Mouse (Mus musculus) monocyte, adult 5-6 weeks (primary cell): ENCODE measurements around the gene Fam160a1. TPM values are rescaled to one million over a fixed set of nuclear protein-coding genes. Genes with fewer than 3 reads are reported as not detected.

ENCODE experiments used
- ATAC-seq: fragments of 153-309, 156-312 bp; replicated peaks from 2 replicates; pipeline ENCODE4 v1.8.0; 2017; ENCODE audit warnings: mild to moderate bottlenecking; ENCODE audit not compliant: low TSS enrichment, insufficient number of reproducible peaks, severe bottlenecking, poor library complexity, low FRiP score
- total RNA-seq: library from RNA; stranded (forward); fragments of 200-1000, 200-491, 200-594 nt; gene quantifications from 3 replicates; pipeline ENCODE4 v1.2.3, GENCODE M21; 2017

Gene Fam160a1
- total RNA-seq, 1 experiment from 2014 or later, result 0.38 TPM

- ATAC-seq, result no peak
Measured at GRCm38 (mm10) chr3:85661926-85662813, 154.9 kb downstream of the Fam160a1 start.

DNA sequence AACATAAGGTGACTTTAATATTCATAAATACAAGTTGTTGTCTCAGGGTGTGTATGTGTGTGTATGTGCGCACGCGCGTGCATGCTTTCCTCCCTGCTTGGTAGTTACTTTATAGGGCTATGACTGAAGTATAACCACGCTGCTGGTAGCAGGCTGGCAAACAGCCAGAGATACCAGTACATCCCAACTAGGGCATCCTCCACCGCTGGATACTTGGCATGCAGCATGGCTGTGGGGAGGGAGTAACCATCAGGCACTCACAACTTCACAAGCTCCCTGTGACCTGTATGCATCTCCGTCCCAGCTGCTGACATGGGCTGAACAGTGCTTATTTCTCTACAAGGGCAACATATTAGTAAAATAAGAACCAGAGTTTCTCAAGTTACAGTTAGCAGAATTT, 157.4 kb downstream of the Fam160a1 start:
- ATAC-seq, result no peak

DNA sequence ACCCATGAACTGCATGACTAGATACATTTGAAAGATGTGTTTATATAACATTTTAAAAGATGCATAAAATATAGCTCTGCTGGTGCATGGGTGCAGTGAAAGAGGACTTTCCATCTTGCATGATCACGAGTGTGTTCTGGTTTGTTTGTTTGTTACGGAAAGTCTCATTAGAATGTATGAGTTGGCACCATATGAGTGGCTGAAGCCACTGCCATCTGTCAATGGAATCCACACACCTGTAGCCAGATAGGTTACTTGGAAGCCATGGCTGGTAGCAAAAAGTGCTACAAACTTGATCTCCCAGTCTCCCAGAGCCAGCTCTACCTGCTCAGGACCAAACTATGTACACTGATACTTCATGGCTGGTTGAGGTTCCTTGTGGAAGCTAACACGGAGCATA, 161.6 kb downstream of the Fam160a1 start:
- no peak for ATAC-seq

DNA sequence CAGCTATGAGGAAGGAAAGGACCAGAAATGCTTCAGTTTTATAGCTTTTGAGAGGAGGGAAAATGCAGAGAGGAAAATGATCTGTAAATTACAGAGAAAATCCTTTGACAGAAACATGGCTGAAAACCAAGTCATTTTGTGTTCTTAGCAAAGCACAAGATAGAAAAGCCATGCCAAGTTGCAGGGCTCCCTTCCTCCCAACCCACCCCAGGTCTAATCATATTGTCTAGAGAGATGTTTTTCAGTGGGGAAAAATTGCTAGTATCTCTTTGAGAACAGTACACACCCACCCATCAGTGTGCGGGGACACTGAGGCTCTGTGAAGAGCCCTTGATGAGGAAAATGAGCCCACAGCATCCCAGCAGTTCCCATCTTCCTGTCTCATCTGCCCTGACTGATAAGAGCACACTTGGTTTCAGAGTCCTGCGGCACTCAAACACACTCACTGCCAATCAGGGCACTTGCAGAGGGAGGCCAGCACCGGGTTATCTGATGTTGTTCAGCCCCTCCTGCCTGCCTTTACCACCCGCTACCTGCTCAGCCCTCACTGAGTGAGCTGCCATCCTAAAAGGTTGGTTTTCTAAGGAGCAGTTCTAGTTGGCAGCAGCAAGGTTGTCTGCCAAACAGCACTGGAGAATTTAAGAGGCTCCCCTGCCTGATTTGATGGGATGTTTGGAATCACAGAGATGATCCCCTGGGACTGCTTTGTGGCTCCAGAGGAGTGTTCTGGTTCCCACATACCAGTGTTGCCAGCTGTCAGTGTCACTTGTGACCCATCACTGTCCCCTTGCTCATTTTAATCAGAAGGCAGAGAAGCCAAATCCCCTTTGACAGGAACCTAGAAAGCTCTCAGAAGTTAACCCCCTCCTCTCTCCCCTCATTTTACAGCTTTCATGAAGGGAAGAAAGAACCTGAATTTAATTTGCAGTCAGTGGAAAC, 164.1 kb downstream of the Fam160a1 start:
- ATAC-seq, result no peak

- ATAC-seq, result no peak
Measured at GRCm38 (mm10) chr3:85649176-85649575, 167.9 kb downstream of the Fam160a1 start.

DNA sequence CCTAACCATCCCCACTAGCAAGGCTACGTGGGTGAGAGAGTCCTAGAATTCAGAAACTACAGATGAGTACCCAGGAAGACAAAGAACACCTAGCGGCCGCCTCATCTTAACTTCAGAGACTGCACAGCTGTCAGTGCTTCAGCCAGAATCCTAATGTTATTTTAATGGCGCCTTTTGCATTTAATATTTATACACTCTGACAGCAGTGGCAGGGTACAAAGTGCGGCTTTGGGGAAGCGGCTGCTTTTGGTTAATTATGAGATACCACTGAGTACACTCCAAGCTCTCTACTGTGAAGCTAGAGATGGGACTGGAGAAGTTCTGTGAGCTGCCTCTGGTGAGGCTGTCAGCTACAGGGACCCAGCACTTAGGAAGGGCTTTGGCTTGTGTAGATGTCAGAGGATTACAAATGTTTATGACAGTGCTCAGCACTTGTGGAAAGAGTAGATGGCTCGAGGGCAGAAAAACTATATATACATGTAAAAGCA, 171.5 kb downstream of the Fam160a1 start:
- no peak for ATAC-seq

DNA sequence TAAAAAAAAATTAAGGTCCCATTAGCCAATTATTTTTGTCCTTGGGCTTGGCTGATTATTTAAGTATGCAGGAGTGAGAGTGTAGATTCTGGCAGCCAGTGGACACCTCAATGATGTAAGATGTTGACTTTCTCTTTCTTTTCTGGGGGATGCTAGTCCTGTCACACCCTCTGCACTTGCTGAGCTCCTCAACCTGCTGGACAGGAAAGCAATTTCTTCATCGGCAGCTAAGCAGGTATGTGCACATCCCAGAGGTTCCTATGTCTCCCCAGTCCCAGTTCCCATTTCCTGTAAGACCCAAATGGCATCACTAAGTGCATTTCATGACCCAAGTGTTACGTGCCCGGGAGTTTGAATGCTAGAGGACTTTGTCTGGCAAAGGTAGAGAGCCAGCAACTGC, 172.3 kb downstream of the Fam160a1 start:
- no peak for ATAC-seq

- ATAC-seq, result no peak
Measured at GRCm38 (mm10) chr3:85641751-85642150, 175.3 kb downstream of the Fam160a1 start.

GRCm38 (mm10) chr3:85636716-85637447, 180.2 kb downstream of the Fam160a1 start:
- no peak for ATAC-seq

DNA sequence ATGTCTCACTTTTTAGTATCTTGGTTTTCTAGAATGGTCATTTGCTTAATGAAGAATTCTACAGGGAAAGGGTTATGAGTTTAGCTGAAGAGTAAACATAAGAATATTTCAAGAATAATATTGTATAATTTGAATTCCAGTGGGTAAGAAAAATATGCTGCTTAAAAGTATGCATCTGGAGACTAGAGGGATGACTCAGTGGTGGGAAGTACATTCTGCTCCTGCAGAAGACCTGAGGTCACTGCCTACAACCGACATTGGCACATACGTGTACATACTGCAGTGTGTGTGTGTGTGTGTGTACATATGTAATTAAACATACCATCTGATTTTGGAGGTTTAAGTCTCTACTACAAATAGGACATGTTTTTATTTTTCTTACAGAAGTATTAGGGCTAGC, 181.5 kb downstream of the Fam160a1 start:
- ATAC-seq, result no peak

DNA sequence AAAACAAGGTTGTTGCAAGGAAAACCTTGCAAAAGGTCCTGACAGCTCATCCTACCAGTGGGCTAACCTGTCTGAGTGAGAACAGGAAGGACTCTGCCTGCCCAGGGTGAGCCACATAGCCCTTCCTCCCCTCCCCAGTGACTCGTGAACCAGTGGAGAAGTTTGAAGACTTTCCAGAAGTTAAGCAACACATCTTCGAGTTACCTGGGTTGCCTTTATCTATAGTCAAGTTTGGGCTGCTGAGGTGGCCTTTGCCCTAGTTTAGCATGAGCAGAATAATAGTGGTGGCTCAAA, 182.0 kb downstream of the Fam160a1 start:
- ATAC-seq, result no peak

- ATAC-seq, result no peak
Measured at GRCm38 (mm10) chr3:85634389-85635125, 182.5 kb downstream of the Fam160a1 start.

DNA sequence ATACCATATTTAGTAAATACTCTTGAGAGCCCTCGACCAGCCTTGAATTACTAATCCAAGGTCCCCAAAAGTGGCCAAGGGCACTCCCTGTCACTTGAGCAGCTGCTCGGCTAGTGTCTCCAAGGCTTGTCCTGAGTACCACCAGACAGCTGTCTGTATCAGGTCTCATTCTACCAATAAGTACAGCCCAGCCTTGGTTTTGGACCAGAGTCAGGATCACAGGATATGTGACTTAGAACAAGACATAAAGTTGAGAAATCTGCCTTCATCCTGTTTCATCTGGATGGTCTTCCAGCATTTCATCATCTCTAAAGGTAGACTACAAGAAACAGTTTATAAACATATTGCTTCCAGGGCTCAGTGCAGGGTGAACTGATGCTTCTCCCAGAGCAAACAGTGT, 183.4 kb downstream of the Fam160a1 start:
- no peak for ATAC-seq

DNA sequence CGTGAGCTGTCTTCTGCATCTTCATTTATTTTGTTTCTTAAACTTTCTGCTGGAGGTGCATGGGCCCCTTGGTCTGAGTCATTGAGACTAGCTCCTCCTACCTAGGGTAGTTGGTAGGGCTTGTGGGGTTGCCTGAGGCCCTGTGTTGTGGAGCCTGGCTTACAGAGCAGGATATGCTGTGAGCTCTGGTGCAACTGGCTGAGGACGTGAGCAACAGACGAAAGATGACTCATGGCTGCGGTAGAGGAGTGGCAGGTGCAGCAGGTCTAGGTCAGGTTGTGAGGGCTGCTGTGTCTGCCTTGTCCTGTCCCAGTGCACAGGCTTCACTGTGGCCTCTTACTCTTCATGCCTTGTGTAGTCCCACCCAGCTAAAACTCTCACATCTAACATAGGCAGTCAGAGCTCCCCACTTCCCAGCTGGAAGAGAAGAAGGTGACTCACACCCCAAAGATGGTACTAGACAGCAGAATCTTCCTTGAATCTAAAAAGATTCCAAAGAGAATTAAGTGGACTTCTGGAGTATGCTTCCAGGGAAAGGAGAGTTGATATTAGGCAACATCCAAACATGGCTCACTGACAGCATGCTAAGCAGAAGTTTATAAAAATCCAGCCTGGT, 187.1 kb downstream of the Fam160a1 start:
- no peak for ATAC-seq

DNA sequence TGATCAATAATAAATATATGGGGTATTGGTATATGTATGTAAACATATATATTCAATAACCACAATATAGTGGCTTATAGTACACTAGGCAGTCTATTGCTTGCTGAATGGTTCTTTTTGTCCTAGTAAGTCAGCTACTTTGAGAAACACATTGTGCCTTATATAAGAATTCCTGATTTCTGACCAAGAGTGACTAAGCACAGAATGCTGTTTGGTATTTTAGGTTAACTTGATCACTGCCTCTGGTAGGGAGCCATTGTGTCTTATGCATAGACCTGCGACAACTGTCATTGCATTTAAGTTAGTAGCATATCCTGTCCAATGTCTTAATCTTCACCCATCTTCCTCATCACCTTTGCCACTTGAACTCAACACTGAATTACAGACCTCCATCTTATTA, 197.3 kb downstream of the Fam160a1 start:
- ATAC-seq, result no peak

- no peak for ATAC-seq
Measured at GRCm38 (mm10) chr3:85619345-85619744, 197.7 kb downstream of the Fam160a1 start.

DNA sequence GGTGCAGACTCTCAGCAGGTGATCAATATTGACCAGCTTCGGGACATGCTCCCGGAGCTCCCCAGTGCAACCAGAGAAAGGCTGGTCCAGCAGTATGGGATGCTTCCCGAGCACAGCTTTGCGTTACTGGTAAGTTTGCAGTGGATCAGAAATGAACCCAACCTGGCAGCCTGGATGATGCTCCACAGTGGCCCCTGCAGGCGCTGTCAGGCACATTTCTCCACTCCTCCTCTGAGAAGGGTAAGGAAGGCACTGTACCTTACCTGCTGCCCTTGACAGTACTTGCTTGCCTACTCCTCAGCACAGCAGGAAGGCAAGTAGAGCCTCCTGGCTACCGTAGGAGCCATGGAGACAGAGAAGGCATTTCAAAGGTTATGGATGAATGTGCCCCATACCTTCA, 198.2 kb downstream of the Fam160a1 start:
- no peak for ATAC-seq

DNA sequence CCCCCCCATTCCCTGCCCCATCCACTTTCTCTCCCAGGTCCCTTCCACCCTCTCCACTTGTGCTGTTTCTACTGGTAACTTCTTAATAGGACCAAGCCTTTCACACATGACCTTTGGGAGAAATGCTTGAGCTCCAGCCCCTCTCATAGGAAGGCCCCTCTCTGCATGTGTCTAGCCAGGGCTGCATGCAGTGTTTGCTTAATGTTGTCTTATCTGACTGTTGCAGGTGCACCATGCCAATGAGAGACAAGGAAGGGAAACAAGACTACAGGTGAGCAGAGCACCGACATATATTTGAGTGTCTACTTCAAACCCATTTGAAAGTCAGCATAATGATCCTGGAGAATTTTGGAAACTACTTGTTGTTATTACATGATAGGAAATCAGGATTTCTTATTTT, 200.7 kb downstream of the Fam160a1 start:
- ATAC-seq, result no peak
